Mouse (Mus musculus) stomach, postnatal 0 days (tissue): ENCODE data around the gene Rhebl1. TPM values are rescaled to one million over a fixed set of nuclear protein-coding genes. Genes with fewer than 3 reads are reported as not detected.
A peak's percentile ranks its signal among the peaks of the same experiment; 100 is the strongest.

Experiments
- ATAC-seq: fragments of 200-750 bp; cut with Nextera tagmentation; 2 replicates; pipeline ENCODE4 v1.8.0; 2017; ENCODE audit not compliant: low FRiP score, low TSS enrichment
- DNase-seq: peaks from one replicate; pipeline ENCODE4 v3.0.0-alpha.2; 2016; ENCODE audit warnings: low spot score
- H3K27ac ChIP-seq: fragments of 300-500 bp; sonication (generic); replicated peaks from 2 replicates; pipeline ENCODE4 v1.5.1; 2014; ENCODE audit warnings: mild to moderate bottlenecking, control low read depth
- H3K27me3 ChIP-seq: fragments of 300-500 bp; sonication (generic); 2 replicates; pipeline ENCODE4 v1.6.1; 2014; ENCODE audit warnings: low read length; ENCODE audit not compliant: control insufficient read depth, insufficient read depth
- H3K36me3 ChIP-seq: fragments of 300-500 bp; sonication (generic); 2 replicates; pipeline ENCODE4 v1.6.1; 2014; ENCODE audit warnings: low read length, mixed read lengths; ENCODE audit not compliant: control insufficient read depth, insufficient read depth
- H3K4me1 ChIP-seq: fragments of 300-500 bp; sonication (generic); replicated peaks from 2 replicates; pipeline ENCODE4 v1.6.1; 2014; ENCODE audit warnings: antibody characterized with exemption; ENCODE audit not compliant: control insufficient read depth, insufficient read depth
- H3K4me2 ChIP-seq: fragments of 300-500 bp; sonication (generic); replicated peaks from 2 replicates; pipeline ENCODE4 v1.6.1; 2014; ENCODE audit warnings: low read depth, mild to moderate bottlenecking, control low read depth, moderate library complexity
- H3K4me3 ChIP-seq: fragments of 300-500 bp; sonication (generic); 2 replicates; pipeline ENCODE4 v1.5.1; 2014; ENCODE audit warnings: low read depth, low read length, control low read depth
- H3K9ac ChIP-seq: fragments of 300-500 bp; sonication (generic); 2 replicates; pipeline ENCODE4 v1.6.1; 2014; ENCODE audit warnings: mild to moderate bottlenecking, low read length, control low read depth, mixed read lengths
- H3K9me3 ChIP-seq: fragments of 300-500 bp; sonication (generic); 2 replicates; pipeline ENCODE4 v1.6.1; 2016; ENCODE audit warnings: low read length; ENCODE audit not compliant: control insufficient read depth
- CTCF ChIP-seq: IDR thresholded peaks from 2 replicates; pipeline ENCODE4 v1.5.1; 2016; ENCODE audit warnings: antibody characterized with exemption, low read depth, mild to moderate bottlenecking, moderate library complexity
- EP300 ChIP-seq: optimal IDR thresholded peaks from 2 replicates; pipeline ENCODE3; 2016; ENCODE audit warnings: antibody characterized with exemption
- WGBS: fragments of 180-500 bp; shearing (Covaris S2); extraction: QIAGEN DNeasy Blood & Tissue Kit; methylation state at CpG from one replicate; pipeline ENCODE4 v1.1.7; 2014; 5-methylcytosine and 5-hydroxymethylcytosine counted together
- polyA plus RNA-seq: library from polyadenylated mRNA; unstranded; fragments of >200 nt; fragmentation: Nextera tagmentation; extraction: Ambion mirVana; gene quantifications from 2 replicates; pipeline ENCODE4 v1.2.1, GENCODE M21; 2015

Rhebl1 gene
- polyA plus RNA-seq, 1 experiment from 2014 or later = 4.1 TPM

- no peak for ATAC-seq
Observed at GRCm38 (mm10) chr15:98917091-98917490, 22.8 kb upstream of the Rhebl1 start.

GRCm38 (mm10) chr15:98916016-98916415 is 21.7 kb upstream of the Rhebl1 start:
- TF ChIP-seq CTCF (no peak), EP300 (no peak)
- Histone ChIP-seq H3K9ac (peak overlapping the region; percentile 85; the same call in 1 of the 2 replicates), H3K27ac (no peak overlapping the region), H3K27me3 (no peaks in the 10 kb centered on the region), H3K4me1 (no peaks in the 10 kb centered on the region), H3K4me2 (peak overlapping the region; percentile 79; the same call in 1 of the 2 replicates), H3K9me3 (no peaks in the 10 kb centered on the region), H3K36me3 (peaks cover 6% of the 10 kb centered on the region; the same call in 1 of the 2 replicates), H3K4me3 (no peak overlapping the region)
- 88% methylated on average over 4 of the region's 4 CpGs for WGBS
- DNase-seq = no peak
- ATAC-seq = no peak

More at GRCm38 (mm10) chr15:98917091-98917490, 22.8 kb upstream of the Rhebl1 start:
- Histone ChIP-seq H3K4me3 (peak overlapping the region; percentile 90), H3K27ac (peak overlapping the region; percentile 96), H3K9ac (peak overlapping the region; percentile 85), H3K4me2 (peak overlapping the region; percentile 79), H3K36me3 (0 out of 2 replicates have a peak, but pooled peaks cover 3% of the 10 kb centered on the region), H3K9me3 (no peaks in the 10 kb centered on the region), H3K27me3 (no peaks in the 10 kb centered on the region), H3K4me1 (no peaks in the 10 kb centered on the region)
- peak; percentile 54 for DNase-seq
- WGBS = 0% methylated on average over 13 of the region's 14 CpGs
- no peak for TF ChIP-seq EP300
- TF ChIP-seq CTCF = no peak

- no peak for TF ChIP-seq CTCF
- TF ChIP-seq EP300 = no peak
- H3K27me3 ChIP-seq = no peaks in the 10 kb centered on the region
- H3K4me3 ChIP-seq = no peak overlapping the region
- no peak for ATAC-seq
- H3K27ac ChIP-seq = no peak overlapping the region
- H3K9me3 ChIP-seq = no peaks in the 10 kb centered on the region
- H3K9ac ChIP-seq = no peak overlapping the region
- no peak overlapping the region for H3K4me2 ChIP-seq
- WGBS = 90% methylated on average over 6 of the region's 6 CpGs
- no peaks in the 10 kb centered on the region for H3K4me1 ChIP-seq
- H3K36me3 ChIP-seq = peaks cover 6% of the 10 kb centered on the region; the same call in 1 of the 2 replicates
- no peak for DNase-seq
Observed at GRCm38 (mm10) chr15:98914903-98915302, 20.6 kb upstream of the Rhebl1 start.

- TF ChIP-seq CTCF = peak; percentile 78
- TF ChIP-seq EP300 = no peak
- ATAC-seq (no peak), DNase-seq (peak; percentile 35)
- Histone ChIP-seq H3K4me1 (no peaks in the 10 kb centered on the region), H3K4me3 (no peak overlapping the region), H3K4me2 (no peak overlapping the region), H3K9ac (no peak overlapping the region), H3K27me3 (no peaks in the 10 kb centered on the region), H3K27ac (no peak overlapping the region), H3K36me3 (peaks cover 5% of the 10 kb centered on the region), H3K9me3 (no peaks in the 10 kb centered on the region)
- 30% methylated on average over 10 of the region's 10 CpGs for whole genome bisulfite sequencing
Observed at GRCm38 (mm10) chr15:98904692-98905091, 10.4 kb upstream of the Rhebl1 start.

- ATAC-seq = no peak
- no peak for TF ChIP-seq EP300
- no peak for TF ChIP-seq CTCF
- no peaks in the 10 kb centered on the region; the same call in 1 of the 2 replicates for H3K36me3 ChIP-seq
- H3K4me2 ChIP-seq = no peak overlapping the region
- H3K4me3 ChIP-seq = no peak overlapping the region
- H3K9me3 ChIP-seq = no peaks in the 10 kb centered on the region
- no peak for DNase-seq
- H3K27me3 ChIP-seq = no peaks in the 10 kb centered on the region; the same call in 1 of the 2 replicates
- no peak overlapping the region for H3K9ac ChIP-seq
- WGBS = 87% methylated on average over 2 of the region's 2 CpGs
- H3K27ac ChIP-seq = no peak overlapping the region
- no peaks in the 10 kb centered on the region for H3K4me1 ChIP-seq
Observed at GRCm38 (mm10) chr15:98902600-98902999, 8.3 kb upstream of the Rhebl1 start.

- WGBS = 62% methylated on average over 1 of the region's 1 CpGs
- Histone ChIP-seq H3K9me3 (no peaks in the 10 kb centered on the region), H3K27me3 (peaks cover 6% of the 10 kb centered on the region), H3K4me2 (no peak overlapping the region), H3K9ac (no peak overlapping the region), H3K27ac (no peak overlapping the region), H3K4me1 (no peaks in the 10 kb centered on the region), H3K4me3 (no peak overlapping the region), H3K36me3 (no peaks in the 10 kb centered on the region; the same call in 1 of the 2 replicates)
- DNase-seq = no peak
- no peak for ATAC-seq
- TF ChIP-seq EP300 (no peak), CTCF (peak; percentile 30)
Observed at GRCm38 (mm10) chr15:98901530-98901929, 7.2 kb upstream of the Rhebl1 start.
